Mouse (Mus musculus) embryo, embryonic 11 days (tissue): Measurements from ENCODE around the gene Arhgef26.

ENCODE experiments used
- DNase-seq: peaks from one replicate; pipeline ENCODE4 v3.0.0-alpha.2; 2015

The Arhgef26 gene

GRCm38 (mm10) chr3:62338044-62338443 lies at the start of gene Arhgef26:
Gene Arhgef26, plus strand, starts transcription at chr3:62338344.
- DNase-seq, result no peak

- DNase-seq, result no peak
Measured at GRCm38 (mm10) chr3:62310493-62310892, 27.7 kb upstream of the Arhgef26 start.

- DNase-seq, result no peak
Measured at GRCm38 (mm10) chr3:62311224-62311623, 26.9 kb upstream of the Arhgef26 start.

- no peak for DNase-seq
Measured at GRCm38 (mm10) chr3:62324708-62325107, 13.4 kb upstream of the Arhgef26 start.

GRCm38 (mm10) chr3:62327903-62328302 lies 10.2 kb upstream of the Arhgef26 start:
- DNase-seq, result no peak

GRCm38 (mm10) chr3:62338461-62338853 lies 313 bp downstream of the Arhgef26 start:
- DNase-seq, result no peak

GRCm38 (mm10) chr3:62338854-62339515 lies 841 bp downstream of the Arhgef26 start:
- DNase-seq, result peak; percentile 81

- DNase-seq, result peak; percentile 63
Measured at GRCm38 (mm10) chr3:62339516-62340051, 1.4 kb downstream of the Arhgef26 start.

GRCm38 (mm10) chr3:62340154-62340760 lies 2.1 kb downstream of the Arhgef26 start:
- DNase-seq, result peak; percentile 12

GRCm38 (mm10) chr3:62340861-62341260 lies 2.7 kb downstream of the Arhgef26 start:
- DNase-seq, result peak; percentile 38

GRCm38 (mm10) chr3:62341496-62342205 lies 3.5 kb downstream of the Arhgef26 start:
- DNase-seq, result peak; percentile 18

GRCm38 (mm10) chr3:62348514-62349217 lies 10.5 kb downstream of the Arhgef26 start:
- DNase-seq, result no peak

GRCm38 (mm10) chr3:62349218-62349897 lies 11.2 kb downstream of the Arhgef26 start:
- DNase-seq, result no peak

- no peak for DNase-seq
Measured at GRCm38 (mm10) chr3:62352071-62352470, 13.9 kb downstream of the Arhgef26 start.

- DNase-seq, result no peak
Measured at GRCm38 (mm10) chr3:62352876-62353275, 14.7 kb downstream of the Arhgef26 start.

- DNase-seq, result no peak
Measured at GRCm38 (mm10) chr3:62367882-62368281, 29.7 kb downstream of the Arhgef26 start.

- DNase-seq, result no peak
Measured at GRCm38 (mm10) chr3:62372841-62373240, 34.7 kb downstream of the Arhgef26 start.

- no peak for DNase-seq
Measured at GRCm38 (mm10) chr3:62374346-62374745, 36.2 kb downstream of the Arhgef26 start.

- DNase-seq, result peak; percentile 7
Measured at GRCm38 (mm10) chr3:62374831-62375230, 36.7 kb downstream of the Arhgef26 start.

- no peak for DNase-seq
Measured at GRCm38 (mm10) chr3:62376719-62377118, 38.6 kb downstream of the Arhgef26 start.

GRCm38 (mm10) chr3:62379946-62380345 lies 41.8 kb downstream of the Arhgef26 start:
- DNase-seq, result no peak

- DNase-seq, result no peak
Measured at GRCm38 (mm10) chr3:62380420-62380819, 42.3 kb downstream of the Arhgef26 start.
